Mouse (Mus musculus) embryonic fibroblast, embryonic 13.5 days (primary cell): ENCODE measurements around the gene Tbce. TPM values are rescaled to one million over a fixed set of nuclear protein-coding genes. Genes with fewer than 3 reads are reported as not detected.

Source experiments
- H3K27ac ChIP-seq: 2 replicates; pipeline ENCODE4 v1.5.1; 2012; ENCODE audit warnings: low read length, control low read depth, inconsistent platforms; ENCODE audit not compliant: insufficient read depth
- H3K4me1 ChIP-seq: 2 replicates; pipeline ENCODE4 v1.6.1; 2011; ENCODE audit warnings: low read length; ENCODE audit not compliant: control insufficient read depth, insufficient read depth
- H3K4me3 ChIP-seq: 2 replicates; pipeline ENCODE4 v1.5.1; 2011; ENCODE audit warnings: mild to moderate bottlenecking, control low read depth, low read length; ENCODE audit not compliant: insufficient read depth
- CTCF ChIP-seq: IDR thresholded peaks from 2 replicates; pipeline ENCODE4 v1.5.1; 2011; ENCODE audit warnings: mild to moderate bottlenecking, control low read depth, low read length, moderate library complexity, borderline replicate concordance; ENCODE audit not compliant: insufficient read depth
- POLR2A ChIP-seq: IDR thresholded peaks from 2 replicates; pipeline ENCODE4 v1.6.1; 2011; ENCODE audit warnings: low read depth, mild to moderate bottlenecking, control low read depth, low read length, moderate library complexity
- polyA plus RNA-seq: library from polyadenylated mRNA; stranded (reverse); fragments of >200 nt; gene quantifications from 2 replicates; pipeline ENCODE4 v1.2.4, GENCODE M21; 2011; ENCODE audit warnings: low read depth; ENCODE audit not compliant: missing spikeins, insufficient read length

Gene Tbce
- polyA plus RNA-seq, 1 experiment, result 79.8 TPM

DNA sequence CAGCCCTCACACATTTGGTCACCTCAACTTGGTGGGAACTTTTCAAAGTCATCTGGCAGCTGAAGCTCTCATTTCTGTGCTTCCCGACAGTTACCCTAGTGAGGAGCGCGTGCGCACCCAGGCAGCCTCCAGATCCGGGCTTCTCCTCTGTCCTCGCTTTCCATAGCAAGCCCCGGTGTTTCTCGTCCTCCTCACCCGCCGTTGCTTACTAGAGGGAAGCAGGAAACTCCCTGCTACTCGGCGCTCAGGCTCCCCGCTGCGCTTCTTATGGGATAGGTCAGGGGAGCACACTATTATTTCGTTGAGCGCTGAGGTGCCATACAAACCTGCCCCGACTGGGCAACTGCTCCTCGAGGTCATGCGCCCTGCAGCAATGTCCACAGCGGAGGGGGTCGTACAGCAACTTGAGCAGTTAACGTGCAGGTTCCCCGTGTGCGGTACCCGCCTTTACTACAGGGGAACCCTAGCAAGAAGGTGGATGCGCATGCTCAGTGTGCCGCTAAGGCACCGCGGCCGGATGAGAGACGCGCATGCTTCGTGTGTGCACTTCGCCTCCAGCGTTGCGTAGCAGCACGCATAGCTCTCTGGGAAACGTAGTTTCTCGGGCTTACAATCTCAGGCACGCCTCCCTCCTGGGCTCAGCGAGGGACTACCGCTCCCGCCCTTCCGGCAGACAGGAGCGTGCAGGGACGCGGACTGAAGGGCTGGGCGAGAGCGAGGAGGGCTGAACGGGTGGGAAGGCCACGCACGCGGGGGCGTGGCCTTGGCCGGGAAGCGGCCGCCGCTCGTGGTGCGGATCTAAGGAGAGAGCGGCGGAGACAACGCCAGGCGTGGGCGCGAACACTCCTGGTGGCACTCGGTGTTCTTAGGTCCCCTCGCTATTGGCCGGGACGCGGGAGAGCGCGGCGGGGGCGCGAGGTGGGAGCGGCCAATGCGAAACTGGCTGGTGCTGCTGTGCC is 85.3 kb downstream of the Tbce start, which contains the start of gene B3galnt2:
Gene B3galnt2, plus strand, starts transcription at position 596 of the 959 bp plus-strand sequence.
- TF ChIP-seq POLR2A (peak; percentile 99), CTCF (no peak)
- peak within 1 kb of the TSS; percentile 72 for H3K4me3 ChIP-seq
- no peaks in the 10 kb centered on the region; the same call in 1 of the 2 replicates for H3K4me1 ChIP-seq
- peak within 1 kb of the TSS; percentile 7 for H3K27ac ChIP-seq

Other genes with a start within 250 kb of the Tbce start
- 41.1 and 44.5 TPM in 2 replicates for gene B3galnt2, start 85.2 kb downstream of the Tbce start, polyA plus RNA-seq
- 36.9 and 41.9 TPM in 2 replicates for gene Arid4b, start 23.6 kb upstream of the Tbce start, polyA plus RNA-seq
- gene Ggps1, start 23.9 kb upstream of the Tbce start, polyA plus RNA-seq, result 48.3 and 60.4 TPM in 2 replicates